Mouse (Mus musculus) ES-Bruce4 (cell line): ENCODE data around the gene Bloc1s5. TPM values are rescaled to one million over a fixed set of nuclear protein-coding genes. Genes with fewer than 3 reads are reported as not detected.

Experiments
- H3K27ac ChIP-seq: 2 replicates; pipeline ENCODE4 v1.5.1; 2012; ENCODE audit warnings: low read length, inconsistent platforms; ENCODE audit not compliant: insufficient read depth
- H3K27me3 ChIP-seq: 2 replicates; pipeline ENCODE4 v1.6.1; 2012; ENCODE audit warnings: mild to moderate bottlenecking, low read length, inconsistent platforms; ENCODE audit not compliant: control insufficient read depth, poor library complexity, insufficient read depth, severe bottlenecking
- H3K36me3 ChIP-seq: 2 replicates; pipeline ENCODE4 v1.6.1; 2012; ENCODE audit warnings: inconsistent platforms, mild to moderate bottlenecking, low read length, moderate library complexity; ENCODE audit not compliant: control insufficient read depth, poor library complexity, insufficient read depth, severe bottlenecking
- H3K4me1 ChIP-seq: one replicate; pipeline ENCODE4 v1.8.1; 2011; ENCODE audit warnings: low read length; ENCODE audit not compliant: control insufficient read depth, insufficient read depth
- H3K4me3 ChIP-seq: 2 replicates; pipeline ENCODE4 v1.5.1; 2011; ENCODE audit warnings: low read depth, mild to moderate bottlenecking, low read length
- H3K9ac ChIP-seq: 2 replicates; pipeline ENCODE4 v1.6.1; 2012; ENCODE audit warnings: low read depth, mild to moderate bottlenecking, inconsistent platforms; ENCODE audit not compliant: poor library complexity, severe bottlenecking
- H3K9me3 ChIP-seq: replicated peaks from 2 replicates; pipeline ENCODE4 v1.6.1; 2012; ENCODE audit warnings: mild to moderate bottlenecking, low read length, inconsistent platforms; ENCODE audit not compliant: control insufficient read depth, poor library complexity, insufficient read depth, severe bottlenecking
- CTCF ChIP-seq: IDR thresholded peaks from one replicate; pipeline ENCODE4 v1.8.1; 2011; ENCODE audit warnings: low read depth, low read length
- EP300 ChIP-seq: IDR thresholded peaks from 2 replicates; pipeline ENCODE4 v1.6.1; 2011; ENCODE audit warnings: low read depth, low read length; ENCODE audit not compliant: insufficient read depth
- POLR2A ChIP-seq: IDR thresholded peaks from one replicate; pipeline ENCODE4 v1.8.1; 2011; ENCODE audit warnings: low read length; ENCODE audit not compliant: insufficient read depth
- polyA plus RNA-seq: library from polyadenylated mRNA; stranded (reverse); fragments of >200 nt; gene quantifications from 2 replicates; pipeline ENCODE4 v1.2.4, GENCODE M21; 2011; ENCODE audit warnings: low read depth; ENCODE audit not compliant: missing spikeins, insufficient read depth, insufficient read length

Bloc1s5 gene
- polyA plus RNA-seq, 1 experiment, result 5.1 TPM

DNA sequence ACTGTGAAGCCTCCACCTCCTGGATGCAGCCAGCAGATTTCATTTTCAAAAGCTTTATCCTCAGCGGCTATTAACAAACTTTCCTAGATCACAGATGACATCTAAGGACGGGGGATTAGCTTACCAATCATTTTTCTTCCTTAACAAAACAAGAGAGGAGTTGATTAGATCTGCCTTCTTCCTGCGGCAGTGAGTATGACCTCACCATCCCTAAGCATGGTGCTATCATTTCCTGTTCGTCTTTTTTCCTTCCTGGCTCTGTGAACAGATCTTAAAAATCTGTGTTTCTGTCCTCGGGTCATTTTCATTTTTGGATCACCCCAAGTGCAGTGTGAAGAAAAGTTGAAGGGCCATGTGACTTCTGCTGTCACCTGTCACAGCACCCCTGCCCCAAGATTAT lies 20.6 kb downstream of the Bloc1s5 start:
- H3K27ac ChIP-seq, result no peak overlapping the region
- no peaks in the 10 kb centered on the region; the same call in 1 of the 2 replicates for H3K9me3 ChIP-seq
- TF ChIP-seq POLR2A, result no peak
- TF ChIP-seq EP300, result no peak
- TF ChIP-seq CTCF, result no peak
- no peak overlapping the region for H3K4me3 ChIP-seq
- H3K4me1 ChIP-seq, result no peaks in the 10 kb centered on the region
- H3K36me3 ChIP-seq, result no peaks in the 10 kb centered on the region
- H3K27me3 ChIP-seq, result no peaks in the 10 kb centered on the region
- no peak overlapping the region for H3K9ac ChIP-seq

DNA sequence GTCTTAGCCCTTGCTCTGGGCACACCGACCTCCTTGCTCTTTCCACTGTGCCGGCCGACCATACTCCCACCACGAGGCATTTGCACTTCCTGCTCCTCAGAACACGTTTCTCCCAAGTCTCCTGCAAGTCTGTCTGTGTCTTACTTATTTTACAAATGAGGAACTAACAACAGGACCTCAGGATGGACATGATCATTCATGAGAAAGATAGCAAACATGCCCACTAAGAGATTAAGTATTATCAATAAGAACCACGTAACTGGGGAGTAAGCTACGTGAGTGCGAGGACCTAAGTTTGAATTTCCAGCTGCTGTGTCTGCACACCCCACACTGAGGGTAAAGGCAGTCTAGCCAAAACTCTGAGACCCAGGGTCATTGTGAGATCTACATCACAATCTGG lies 21.3 kb downstream of the Bloc1s5 start:
- Histone ChIP-seq H3K27me3 (no peaks in the 10 kb centered on the region), H3K9me3 (no peaks in the 10 kb centered on the region; the same call in 1 of the 2 replicates), H3K4me1 (no peaks in the 10 kb centered on the region), H3K9ac (no peak overlapping the region), H3K4me3 (no peak overlapping the region), H3K36me3 (no peaks in the 10 kb centered on the region), H3K27ac (no peak overlapping the region)
- TF ChIP-seq POLR2A (no peak), CTCF (no peak), EP300 (no peak)

DNA sequence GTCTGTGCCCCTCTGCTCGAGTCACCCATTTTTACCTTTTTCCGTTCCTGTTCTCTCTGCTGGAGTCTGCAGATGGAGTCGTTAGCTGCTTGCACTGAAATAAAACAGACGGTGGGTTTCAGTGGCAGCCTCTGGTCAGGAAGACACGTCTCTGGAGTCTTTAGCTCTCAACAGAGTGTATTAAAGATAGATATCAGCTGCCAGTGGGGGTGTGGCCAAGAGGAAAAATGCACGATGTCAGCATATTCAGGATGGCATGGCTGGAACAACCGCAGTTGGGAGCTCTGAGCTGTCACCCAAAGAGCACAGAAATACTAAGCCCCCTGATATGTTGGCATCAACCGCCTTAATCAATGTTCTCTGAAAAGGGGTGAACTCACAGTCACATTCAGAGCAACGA lies 22.3 kb downstream of the Bloc1s5 start:
- H3K9me3 ChIP-seq, result no peaks in the 10 kb centered on the region; the same call in 1 of the 2 replicates
- H3K4me1 ChIP-seq, result no peaks in the 10 kb centered on the region

DNA sequence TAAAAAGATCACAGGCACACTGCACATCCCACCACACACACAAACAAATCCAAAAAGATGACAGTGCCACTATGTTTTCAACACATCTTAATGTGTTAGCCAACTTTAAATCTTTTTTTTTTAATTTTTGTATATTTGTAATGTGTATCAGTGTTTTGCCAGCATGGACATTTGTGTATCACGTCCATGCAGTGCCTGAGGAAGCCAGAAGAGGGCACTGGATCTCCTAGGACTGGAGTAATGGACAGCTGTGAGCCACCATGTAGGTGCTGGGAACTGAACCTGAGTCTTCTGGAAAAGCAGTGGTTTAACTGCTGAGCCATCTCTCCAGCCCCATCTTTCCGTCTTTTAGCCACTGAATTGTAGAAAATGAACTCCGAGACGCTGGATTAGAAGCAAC lies 22.7 kb downstream of the Bloc1s5 start:
- Histone ChIP-seq H3K4me3 (no peak overlapping the region), H3K9ac (no peak overlapping the region), H3K27me3 (no peaks in the 10 kb centered on the region), H3K36me3 (no peaks in the 10 kb centered on the region), H3K27ac (no peak overlapping the region), H3K9me3 (no peaks in the 10 kb centered on the region; the same call in 1 of the 2 replicates), H3K4me1 (no peaks in the 10 kb centered on the region)
- TF ChIP-seq POLR2A (no peak), CTCF (peak; percentile 36)

More for the DNA sequence above, 22.3 kb downstream of the Bloc1s5 start:
- no peak overlapping the region for H3K27ac ChIP-seq
- TF ChIP-seq EP300, result no peak
- no peak for TF ChIP-seq CTCF
- TF ChIP-seq POLR2A, result no peak
- H3K36me3 ChIP-seq, result no peaks in the 10 kb centered on the region
- no peaks in the 10 kb centered on the region for H3K27me3 ChIP-seq
- no peak overlapping the region for H3K9ac ChIP-seq
- no peak overlapping the region for H3K4me3 ChIP-seq

DNA sequence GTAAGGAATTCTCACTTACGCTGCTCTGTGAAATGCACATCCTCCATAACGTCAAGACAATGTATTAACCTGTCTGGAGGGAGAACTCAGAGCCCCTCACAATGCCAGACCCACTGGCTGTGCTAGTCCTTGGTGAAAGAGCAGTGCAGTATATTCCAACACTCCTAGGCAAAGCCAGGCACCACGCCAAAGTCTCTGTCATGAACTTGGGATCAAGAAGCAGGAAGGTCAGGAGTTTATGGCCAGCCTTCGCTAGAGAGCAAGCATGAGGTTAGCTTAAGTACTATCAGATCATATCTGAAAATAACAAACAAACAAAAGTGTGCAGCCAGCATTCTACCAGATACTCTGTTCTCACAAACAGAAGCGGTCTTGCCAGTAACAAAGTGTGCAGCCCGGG lies 24.6 kb downstream of the Bloc1s5 start:
- Histone ChIP-seq H3K27me3 (no peaks in the 10 kb centered on the region), H3K27ac (no peak overlapping the region), H3K9ac (no peak overlapping the region), H3K4me3 (no peak overlapping the region), H3K9me3 (no peaks in the 10 kb centered on the region; the same call in 1 of the 2 replicates), H3K36me3 (no peaks in the 10 kb centered on the region), H3K4me1 (no peaks in the 10 kb centered on the region)
- no peak for TF ChIP-seq CTCF
- TF ChIP-seq POLR2A, result no peak

DNA sequence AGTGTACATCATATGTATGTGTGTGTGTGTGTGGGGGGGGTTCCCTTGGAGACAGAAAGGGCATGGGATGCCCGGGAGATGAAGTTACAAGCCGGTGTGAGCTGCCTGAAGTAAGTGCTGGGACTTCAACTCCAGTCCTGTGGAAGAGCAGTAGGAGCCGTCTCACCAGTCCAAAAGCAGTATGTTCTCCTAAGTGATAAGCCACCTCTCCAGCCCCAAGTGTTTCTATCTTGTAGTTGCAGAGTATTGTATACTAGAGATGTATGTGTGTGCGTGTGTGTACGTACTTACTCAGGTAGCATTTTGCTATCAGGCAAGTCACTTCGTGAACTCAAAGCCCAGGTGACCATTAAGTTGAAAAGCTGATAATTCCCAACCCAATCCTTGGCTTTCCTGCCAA lies 27.8 kb downstream of the Bloc1s5 start:
- no peaks in the 10 kb centered on the region; the same call in 1 of the 2 replicates for H3K9me3 ChIP-seq
- H3K36me3 ChIP-seq, result no peaks in the 10 kb centered on the region
- H3K9ac ChIP-seq, result no peak overlapping the region
- H3K4me3 ChIP-seq, result no peak overlapping the region
- H3K4me1 ChIP-seq, result no peaks in the 10 kb centered on the region
- H3K27ac ChIP-seq, result no peak overlapping the region
- TF ChIP-seq EP300 (no peak), CTCF (no peak), POLR2A (no peak)
- no peaks in the 10 kb centered on the region for H3K27me3 ChIP-seq
